Mouse (Mus musculus): Measurements from ENCODE around the gene Fam163b. TPM values are rescaled to one million over a fixed set of nuclear protein-coding genes. Genes with fewer than 3 reads are reported as not detected.

Fam163b gene
- total RNA-seq, 2 experiments from 2014 or later, result 104 to 113 TPM

DNA sequence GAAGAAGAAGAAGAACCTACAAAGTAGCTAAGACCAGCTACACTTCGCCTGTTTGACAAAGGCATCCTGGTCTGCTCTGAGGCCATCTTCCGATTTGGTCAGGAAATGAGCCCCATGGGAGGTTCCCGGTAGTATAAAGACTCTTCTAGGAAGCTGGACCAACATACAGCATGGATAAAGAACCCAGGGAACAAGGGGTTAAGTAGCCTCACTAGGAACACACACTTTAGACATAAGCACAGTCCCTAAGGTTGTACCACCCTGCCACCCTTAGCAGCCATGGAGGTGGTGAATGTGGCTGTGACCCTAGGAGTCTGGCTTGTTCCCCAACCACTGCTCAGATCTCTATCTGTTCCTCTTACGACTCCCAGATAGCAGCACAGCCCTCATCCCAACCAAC is 3.9 kb downstream of the Fam163b start:
- intact Hi-C loops (cut with DNase I), result no loop called here
- DNase-seq (ENCODE audit: low spot score in 2 of 2), result no peak

DNA sequence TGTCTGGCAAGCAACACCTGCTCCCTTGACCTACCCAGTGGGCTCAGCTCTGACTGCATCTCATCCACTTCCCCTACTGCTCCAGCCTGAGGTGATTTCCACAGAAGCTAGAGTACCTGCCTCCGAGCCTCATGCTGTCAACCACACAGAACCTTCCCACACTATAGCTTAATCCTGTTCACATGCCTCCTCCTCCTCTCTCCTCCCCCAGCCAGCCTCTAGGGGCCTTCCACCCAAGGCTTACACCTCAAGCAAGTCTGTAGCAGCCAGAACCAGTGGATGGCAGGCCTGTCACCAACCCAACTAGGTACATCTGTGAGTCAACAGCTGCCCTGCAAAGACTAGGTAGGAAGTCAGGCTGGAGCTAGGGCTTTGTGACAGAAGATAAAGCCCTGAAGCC is 5.5 kb downstream of the Fam163b start:
- intact Hi-C loops (cut with DNase I), result no loop called here
- DNase-seq (ENCODE audit: low spot score in 2 of 2), result peak in 1 of 2 experiments; percentile 46

GRCm38 (mm10) chr2:27136336-27136735 is 6.0 kb downstream of the Fam163b start:
- DNase-seq (ENCODE audit: low spot score in 2 of 2), result no peak
- intact Hi-C loops (cut with DNase I), result no loop called here

DNA sequence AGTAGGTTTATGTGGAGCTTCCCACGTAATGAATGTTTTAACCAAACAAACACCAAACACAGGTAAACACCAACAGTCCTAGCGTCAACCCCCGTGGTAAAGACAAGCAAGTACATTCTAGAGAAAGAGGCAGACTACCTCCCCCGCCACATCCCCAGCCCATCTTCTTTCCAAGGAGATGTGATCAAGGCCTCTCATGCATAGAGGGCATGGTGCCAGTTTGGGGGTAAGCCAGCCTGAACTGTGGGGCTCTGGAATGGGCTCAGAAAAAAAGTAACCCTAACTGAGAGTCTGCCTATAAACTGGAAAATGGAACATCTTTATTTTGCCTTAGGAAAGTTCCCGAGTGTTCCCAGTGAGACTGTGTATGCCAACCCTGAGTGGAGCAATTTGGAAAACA is 6.4 kb downstream of the Fam163b start:
- intact Hi-C loops (cut with DNase I), result no loop called here

GRCm38 (mm10) chr2:27128990-27129389 is 13.3 kb downstream of the Fam163b start:
- intact Hi-C loops (cut with DNase I), result no loop called here
- DNase-seq (ENCODE audit: low spot score in 2 of 2), result no peak

More for the DNA sequence above, 6.4 kb downstream of the Fam163b start:
- no peak for DNase-seq (ENCODE audit: low spot score in 2 of 2)

DNA sequence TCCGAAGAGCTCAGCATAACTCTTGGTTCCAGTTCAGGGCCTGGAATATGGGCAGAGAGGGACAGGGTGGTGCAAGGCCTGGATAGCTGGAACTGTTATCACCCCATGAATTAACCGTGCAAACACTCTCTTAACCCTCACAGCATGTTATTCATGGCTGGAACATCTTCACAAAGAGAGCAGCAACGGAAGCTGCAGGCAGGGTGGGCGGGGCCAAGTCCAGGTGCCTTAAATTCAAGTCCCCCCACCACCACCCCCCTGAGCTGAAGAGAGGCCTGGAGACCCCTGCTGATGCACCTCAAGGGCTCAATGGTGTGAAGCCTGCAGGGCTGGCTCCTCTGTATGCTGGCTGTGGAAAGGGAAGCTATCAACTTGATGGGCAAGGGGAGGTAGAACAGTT is 15.8 kb downstream of the Fam163b start:
- intact Hi-C loops (cut with DNase I), result loop anchor here (2.0 kb wide), 2 partner anchors 84 to 110 kb away; no protein-coding TSS in a partner anchor
- DNase-seq (ENCODE audit: low spot score in 2 of 2), result no peak

DNA sequence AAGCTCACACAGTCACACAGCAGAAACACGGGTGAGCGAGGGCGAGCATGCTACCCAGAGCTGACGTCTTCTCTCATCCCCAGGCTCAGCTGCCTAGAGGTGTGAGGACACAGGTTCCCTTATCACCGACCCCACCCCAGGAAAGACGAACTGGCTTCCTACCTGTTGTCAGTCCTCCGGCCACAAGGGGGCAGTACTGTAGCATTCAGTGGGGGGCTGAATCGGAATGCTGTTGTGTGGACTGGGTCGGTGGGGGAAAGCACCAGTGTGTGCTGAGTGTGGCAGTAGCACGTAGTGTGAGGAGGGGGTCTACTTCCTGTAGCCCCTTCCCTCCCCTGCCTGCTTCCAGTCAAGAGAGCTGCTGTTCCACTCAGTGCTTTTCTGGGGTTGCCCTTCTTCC is 16.3 kb downstream of the Fam163b start:
- intact Hi-C loops (cut with DNase I), result loop anchor here (2.0 kb wide), 2 partner anchors 83 to 111 kb away; no protein-coding TSS in a partner anchor
- no peak for DNase-seq (ENCODE audit: low spot score in 2 of 2)

- intact Hi-C loops (cut with DNase I), result loop anchor here (5.0 kb wide), 1 partner anchor 46 kb away; the partner anchor contains the start of gene Adamtsl2
- no peak for DNase-seq (ENCODE audit: low spot score in 2 of 2)
Observed at GRCm38 (mm10) chr2:27123121-27123520, 19.2 kb downstream of the Fam163b start.

- no peak for DNase-seq (ENCODE audit: low spot score in 2 of 2)
- intact Hi-C loops (cut with DNase I), result loop anchor here (5.0 kb wide), 1 partner anchor 45 kb away; the partner anchor contains the start of gene Adamtsl2
Observed at GRCm38 (mm10) chr2:27122578-27122977, 19.7 kb downstream of the Fam163b start.

GRCm38 (mm10) chr2:27121626-27122355 is 20.5 kb downstream of the Fam163b start:
- intact Hi-C loops (cut with DNase I), result loop anchor here (5.0 kb wide), 1 partner anchor 44 kb away; the partner anchor contains the start of gene Adamtsl2
- peak in 1 of 2 experiments; percentile 59 for DNase-seq (ENCODE audit: low spot score in 2 of 2)

DNA sequence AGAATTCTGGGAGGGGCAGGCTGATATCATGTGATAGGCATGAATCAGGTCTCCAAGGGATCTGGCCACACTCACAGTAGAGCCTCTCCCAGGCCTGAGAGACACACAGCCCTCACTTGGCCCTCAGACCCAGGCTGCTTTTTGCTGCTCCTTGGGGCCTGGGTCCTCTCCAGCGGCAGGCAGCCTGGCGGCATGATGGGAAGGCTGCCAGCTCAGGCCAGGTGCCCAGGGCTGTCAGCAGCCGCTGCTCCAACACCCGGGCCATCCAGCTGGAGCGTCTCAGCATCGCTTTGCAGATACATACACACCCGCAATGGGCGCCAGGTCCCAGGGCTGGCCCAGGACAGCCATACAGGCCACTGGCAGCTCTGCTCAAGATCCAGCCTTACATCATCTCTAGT is 22.1 kb downstream of the Fam163b start:
- DNase-seq (ENCODE audit: low spot score in 2 of 2), result no peak
- intact Hi-C loops (cut with DNase I), result loop anchor here (5.0 kb wide), 1 partner anchor 43 kb away; the partner anchor contains the start of gene Adamtsl2

DNA sequence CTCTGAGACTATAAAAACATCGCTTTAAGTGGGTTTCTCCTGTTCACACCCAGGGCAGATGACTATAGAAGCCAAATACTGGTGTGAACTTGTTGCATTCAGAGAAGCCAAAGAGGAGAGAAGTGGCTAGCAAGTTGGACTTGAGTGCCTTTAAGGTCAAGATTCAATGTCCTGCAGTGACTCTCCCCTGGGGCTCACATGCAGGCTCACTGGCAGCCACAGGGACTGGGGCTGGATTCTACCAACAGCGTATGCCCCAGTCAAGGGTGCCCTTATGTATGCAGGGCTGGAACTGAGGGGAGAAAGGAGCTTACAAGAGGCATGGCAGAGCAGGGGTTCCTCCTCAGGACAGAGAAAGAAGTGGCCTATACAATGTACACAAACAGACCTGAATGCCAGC is 22.5 kb downstream of the Fam163b start:
- DNase-seq (ENCODE audit: low spot score in 2 of 2), result no peak
- intact Hi-C loops (cut with DNase I), result loop anchor here (5.0 kb wide), 1 partner anchor 42 kb away; the partner anchor contains the start of gene Adamtsl2

GRCm38 (mm10) chr2:27118452-27118851 is 23.8 kb downstream of the Fam163b start:
- intact Hi-C loops (cut with DNase I), result no loop called here
- no peak for DNase-seq (ENCODE audit: low spot score in 2 of 2)

DNA sequence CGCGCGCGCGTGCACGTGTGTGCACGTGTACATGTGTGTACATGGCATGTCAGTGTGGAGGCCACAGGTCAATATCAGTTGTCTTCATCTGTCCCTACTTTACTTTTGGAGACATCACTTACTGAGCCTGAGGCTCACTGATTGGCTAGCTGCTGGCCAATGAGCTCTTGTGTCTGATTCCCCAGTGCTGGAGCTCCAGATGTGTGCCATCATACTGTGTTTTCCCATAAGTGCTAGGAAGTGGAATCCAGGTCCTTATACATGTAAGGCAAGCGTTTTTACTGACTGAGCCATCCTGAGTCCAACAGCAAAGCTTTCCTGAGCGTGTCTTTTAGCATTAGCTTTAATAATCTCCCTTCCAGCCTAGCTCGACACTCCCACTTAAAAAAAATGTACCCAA is 28.1 kb downstream of the Fam163b start:
- no peak for DNase-seq (ENCODE audit: low spot score in 2 of 2)
- intact Hi-C loops (cut with DNase I), result no loop called here

DNA sequence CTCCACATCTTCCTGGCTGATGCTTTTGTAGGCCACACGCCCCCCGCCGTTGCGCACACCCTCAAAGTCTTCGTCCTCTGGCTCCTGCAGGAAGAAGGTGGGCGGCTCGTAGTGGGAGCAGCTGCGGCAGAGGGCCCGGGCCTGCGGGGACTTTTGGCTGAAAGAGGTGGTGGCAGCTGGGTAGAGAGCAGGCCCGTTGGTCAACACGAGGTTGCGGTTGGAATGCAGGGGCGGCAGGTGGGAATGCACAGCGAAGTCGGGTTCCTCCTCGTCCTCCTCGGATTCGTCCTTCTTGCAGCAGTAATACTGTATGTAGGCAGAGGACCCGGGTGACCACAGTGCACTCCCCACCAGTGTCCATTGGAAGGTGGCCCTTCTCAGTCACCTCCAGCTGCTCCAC is 29.7 kb downstream of the Fam163b start:
- no peak for DNase-seq (ENCODE audit: low spot score in 2 of 2)
- intact Hi-C loops (cut with DNase I), result no loop called here

- peak in 1 of 2 experiments; percentile 41 for DNase-seq (ENCODE audit: low spot score in 2 of 2)
- intact Hi-C loops (cut with DNase I), result no loop called here
Observed at GRCm38 (mm10) chr2:27109052-27109451, 33.2 kb downstream of the Fam163b start.

GRCm38 (mm10) chr2:27108144-27108543 is 34.1 kb downstream of the Fam163b start:
- intact Hi-C loops (cut with DNase I), result no loop called here
- no peak for DNase-seq (ENCODE audit: low spot score in 2 of 2)

- intact Hi-C loops (cut with DNase I), result no loop called here
- no peak for DNase-seq (ENCODE audit: low spot score in 2 of 2)
Observed at GRCm38 (mm10) chr2:27106816-27107215, 35.5 kb downstream of the Fam163b start.

- intact Hi-C loops (cut with DNase I), result no loop called here
- peak; percentile 59 to 67 for DNase-seq (ENCODE audit: low spot score in 2 of 2)
Observed at GRCm38 (mm10) chr2:27103554-27103953, 38.7 kb downstream of the Fam163b start.

- peak in 1 of 2 experiments; percentile 58 for DNase-seq (ENCODE audit: low spot score in 2 of 2)
- intact Hi-C loops (cut with DNase I), result loop anchor here (1.0 kb wide), 1 partner anchor 68 kb away; the partner anchor contains the start of gene Dbh
Observed at GRCm38 (mm10) chr2:27097776-27098175, 44.5 kb downstream of the Fam163b start.

- peak in 1 of 2 experiments; percentile 66 for DNase-seq (ENCODE audit: low spot score in 2 of 2)
- intact Hi-C loops (cut with DNase I), result loop anchor here (1.0 kb wide), 1 partner anchor 68 kb away; the partner anchor contains the start of gene Dbh
Observed at GRCm38 (mm10) chr2:27097241-27097656, 45.0 kb downstream of the Fam163b start.
